Mouse (Mus musculus): ENCODE measurements around the gene Mlxipl. TPM values are rescaled to one million over a fixed set of nuclear protein-coding genes. Genes with fewer than 3 reads are reported as not detected.

Gene Mlxipl
- polyA plus RNA-seq, 1 experiment from 2014 or later = 18.7 TPM

DNA sequence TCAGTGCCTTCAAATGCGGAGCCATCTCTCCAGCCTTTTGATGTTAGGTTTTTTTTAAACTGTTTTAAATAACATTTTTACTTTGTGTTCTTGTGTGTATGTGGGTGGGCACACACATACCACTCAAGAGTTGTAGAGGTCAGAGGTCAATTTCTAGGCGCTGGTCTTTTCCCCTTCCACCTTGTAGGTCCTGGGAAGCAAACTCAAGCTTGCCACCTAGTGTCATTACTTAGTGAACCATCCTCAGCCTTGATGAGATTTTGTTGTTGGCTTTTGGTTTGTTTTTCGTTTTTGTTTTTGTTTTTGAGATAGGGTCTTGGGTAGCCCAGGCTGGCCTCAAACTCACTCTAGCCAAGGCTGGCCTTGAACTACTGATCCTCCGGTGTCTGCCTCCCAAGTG is 14.0 kb upstream of the Mlxipl start:
- ATAC-seq (replicated peaks; ENCODE audit: low FRiP score) = no peak

DNA sequence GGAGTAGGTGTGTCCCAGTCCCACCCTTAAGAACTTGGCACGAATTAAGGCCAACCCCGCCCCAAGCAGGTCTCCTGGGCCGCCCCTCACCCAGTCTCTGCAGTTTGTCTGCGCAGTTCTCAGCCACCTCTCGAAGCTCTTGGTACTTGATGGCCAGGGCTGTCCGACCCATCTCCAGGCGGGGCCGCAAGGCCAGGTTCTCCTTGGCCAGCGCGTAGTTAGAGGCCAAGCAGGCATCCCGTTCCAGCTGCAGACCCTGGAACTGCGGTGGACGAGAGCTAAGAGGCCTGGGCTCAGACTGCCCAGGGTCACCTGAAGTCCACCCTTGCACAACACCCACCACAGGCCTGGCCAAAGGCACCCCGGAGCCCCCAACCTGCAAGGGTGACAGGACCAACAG is 13.3 kb upstream of the Mlxipl start:
- Histone ChIP-seq H3K27ac (ENCODE audit: low read depth, low read length) (no peak overlapping the region), H3K9ac (ENCODE audit: low read depth, low read length) (no peak overlapping the region), H3K4me3 (ENCODE audit: low read depth, low read length) (0 out of 2 replicates have a peak overlapping the region, but pooled peaks have one; percentile 5), H3K27me3 (replicated peaks; ENCODE audit: control insufficient read depth, insufficient read depth, low read length) (peaks cover 7% of the 10 kb centered on the region; the same call in 1 of the 2 replicates), H3K4me1 (replicated peaks; ENCODE audit: control insufficient read depth, insufficient read depth, low read length) (peaks cover 16% of the 10 kb centered on the region), H3K4me2 (no peak overlapping the region), H3K36me3 (ENCODE audit: control insufficient read depth, insufficient read depth, low read length) (no peaks in the 10 kb centered on the region), H3K9me3 (ENCODE audit: control insufficient read depth, low read length) (no peaks in the 10 kb centered on the region)
- WGBS = 86% methylated on average over 14 of the region's 14 CpGs
- DNase-seq (ENCODE audit: low spot score) = no peak
- no peak for ATAC-seq (replicated peaks; ENCODE audit: low FRiP score)

More for the DNA sequence above, 14.0 kb upstream of the Mlxipl start:
- peaks cover 16% of the 10 kb centered on the region for H3K4me1 ChIP-seq (replicated peaks; ENCODE audit: control insufficient read depth, insufficient read depth, low read length)
- no peak overlapping the region for H3K27ac ChIP-seq (ENCODE audit: low read depth, low read length)
- H3K9me3 ChIP-seq (ENCODE audit: control insufficient read depth, low read length) = no peaks in the 10 kb centered on the region
- H3K27me3 ChIP-seq (replicated peaks; ENCODE audit: control insufficient read depth, insufficient read depth, low read length) = peaks cover 5% of the 10 kb centered on the region; the same call in 1 of the 2 replicates
- no peak overlapping the region for H3K4me2 ChIP-seq
- no peaks in the 10 kb centered on the region for H3K36me3 ChIP-seq (ENCODE audit: control insufficient read depth, insufficient read depth, low read length)
- H3K4me3 ChIP-seq (ENCODE audit: low read depth, low read length) = no peak overlapping the region
- no peak for DNase-seq (ENCODE audit: low spot score)
- no peak overlapping the region for H3K9ac ChIP-seq (ENCODE audit: low read depth, low read length)
- 55% methylated on average over 4 of the region's 4 CpGs for WGBS

GRCm38 (mm10) chr5:135076931-135077505 is 12.7 kb upstream of the Mlxipl start:
- Histone ChIP-seq H3K4me1 (replicated peaks; ENCODE audit: control insufficient read depth, insufficient read depth, low read length) (peaks cover 16% of the 10 kb centered on the region), H3K9me3 (ENCODE audit: control insufficient read depth, low read length) (no peaks in the 10 kb centered on the region), H3K27me3 (replicated peaks; ENCODE audit: control insufficient read depth, insufficient read depth, low read length) (peaks cover 7% of the 10 kb centered on the region; the same call in 1 of the 2 replicates), H3K27ac (ENCODE audit: low read depth, low read length) (no peak overlapping the region), H3K4me2 (peak overlapping the region; percentile 86), H3K4me3 (ENCODE audit: low read depth, low read length) (peak overlapping the region; percentile 63), H3K36me3 (ENCODE audit: control insufficient read depth, insufficient read depth, low read length) (no peaks in the 10 kb centered on the region), H3K9ac (ENCODE audit: low read depth, low read length) (no peak overlapping the region; the same call in 1 of the 2 replicates)
- ATAC-seq (replicated peaks; ENCODE audit: low FRiP score) (no peak), DNase-seq (ENCODE audit: low spot score) (no peak)
- WGBS = 51% methylated on average over 14 of the region's 14 CpGs

DNA sequence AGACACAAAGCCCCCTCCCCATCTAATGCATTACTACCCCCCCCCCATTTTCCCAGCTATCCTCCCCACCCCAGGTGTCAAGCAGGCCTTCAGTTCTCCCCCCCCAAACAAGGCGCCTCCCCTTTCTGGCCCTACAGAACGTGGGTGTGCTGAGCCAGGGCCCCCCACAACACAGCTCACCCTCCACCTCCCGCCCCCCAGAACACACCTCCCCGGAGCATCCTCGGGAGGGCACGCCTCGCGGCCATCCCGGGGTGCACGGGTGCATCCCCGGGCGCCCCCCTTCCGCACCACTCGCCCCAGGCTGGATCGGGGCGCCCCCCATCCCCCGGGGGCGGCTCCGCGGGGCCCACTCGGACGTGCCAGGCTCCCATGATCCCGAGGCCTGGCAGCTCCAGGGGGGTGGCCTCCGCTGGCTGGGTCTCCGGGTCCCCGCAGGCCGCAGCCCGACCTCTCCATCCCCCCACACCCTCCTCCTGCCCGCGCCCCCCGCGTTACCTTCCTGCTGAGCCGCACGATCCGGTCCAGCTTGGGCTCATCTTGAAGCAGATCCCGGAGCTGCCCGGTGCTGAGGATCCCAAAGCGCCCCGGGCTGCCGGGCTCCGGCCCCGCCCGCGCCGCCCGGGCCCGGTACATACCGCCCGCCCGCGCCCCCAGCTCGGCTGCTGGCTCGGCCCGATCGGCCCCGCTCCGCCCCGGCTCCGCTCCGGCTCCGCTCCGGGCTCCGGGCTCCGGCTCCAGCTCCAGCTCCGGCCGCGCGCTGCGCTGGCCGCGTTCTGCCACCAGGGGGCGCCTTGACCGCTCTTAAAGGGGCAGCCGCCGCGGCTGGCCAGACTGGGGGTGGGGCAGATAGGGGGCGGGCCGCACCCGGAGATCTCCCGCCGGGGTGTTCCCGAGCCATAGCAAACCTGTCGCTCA is 11.9 kb upstream of the Mlxipl start, which contains the start of gene Vps37d:
Gene Vps37d (minus strand): TSS at position 703 of the 918 bp plus-strand sequence.
- no peaks in the 10 kb centered on the region for H3K36me3 ChIP-seq (ENCODE audit: control insufficient read depth, insufficient read depth, low read length)
- DNase-seq (ENCODE audit: low spot score) (peak; percentile 91), ATAC-seq (replicated peaks; ENCODE audit: low FRiP score) (peak; percentile 83)
- peak within 1 kb of the TSS; percentile 86 for H3K4me2 ChIP-seq
- peaks cover 7% of the 10 kb centered on the region; the same call in 1 of the 2 replicates for H3K27me3 ChIP-seq (replicated peaks; ENCODE audit: control insufficient read depth, insufficient read depth, low read length)
- peak within 1 kb of the TSS; percentile 63 for H3K4me3 ChIP-seq (ENCODE audit: low read depth, low read length)
- peak within 1 kb of the TSS; percentile 61 for H3K9ac ChIP-seq (ENCODE audit: low read depth, low read length)
- H3K27ac ChIP-seq (ENCODE audit: low read depth, low read length) = no peak within 1 kb of the TSS
- H3K4me1 ChIP-seq (replicated peaks; ENCODE audit: control insufficient read depth, insufficient read depth, low read length) = peaks cover 16% of the 10 kb centered on the region
- no peaks in the 10 kb centered on the region for H3K9me3 ChIP-seq (ENCODE audit: control insufficient read depth, low read length)
- WGBS = under 1% methylated on average over 56 of the region's 83 CpGs

DNA sequence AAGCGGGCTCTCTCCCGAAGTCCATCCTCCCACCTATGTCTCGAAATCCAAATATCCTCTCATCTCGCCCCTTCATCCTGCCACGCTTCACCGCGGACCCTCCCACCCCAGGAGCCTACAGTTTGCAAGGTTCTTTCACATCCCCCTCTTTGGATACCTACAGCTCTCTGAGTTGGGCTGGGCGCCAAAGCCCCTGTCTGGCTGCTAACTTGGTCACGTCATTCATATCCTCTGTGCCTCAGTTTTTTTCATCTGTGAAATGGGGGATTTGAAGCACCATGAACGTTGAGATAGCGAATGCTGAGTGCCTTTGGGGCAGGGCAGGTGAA is 11.2 kb upstream of the Mlxipl start:
- Histone ChIP-seq H3K4me3 (ENCODE audit: low read depth, low read length) (peak overlapping the region; percentile 63), H3K27ac (ENCODE audit: low read depth, low read length) (no peak overlapping the region), H3K36me3 (ENCODE audit: control insufficient read depth, insufficient read depth, low read length) (no peaks in the 10 kb centered on the region), H3K4me1 (replicated peaks; ENCODE audit: control insufficient read depth, insufficient read depth, low read length) (peaks cover 11% of the 10 kb centered on the region; the same call in 1 of the 2 replicates), H3K27me3 (replicated peaks; ENCODE audit: control insufficient read depth, insufficient read depth, low read length) (peaks cover 7% of the 10 kb centered on the region), H3K4me2 (peak overlapping the region; percentile 86), H3K9me3 (ENCODE audit: control insufficient read depth, low read length) (no peaks in the 10 kb centered on the region), H3K9ac (ENCODE audit: low read depth, low read length) (peak overlapping the region; percentile 7; the same call in 1 of the 2 replicates)
- 2% methylated on average over 11 of the region's 11 CpGs for WGBS
- ATAC-seq (replicated peaks; ENCODE audit: low FRiP score) = peak; percentile 37
- no peak for DNase-seq (ENCODE audit: low spot score)

DNA sequence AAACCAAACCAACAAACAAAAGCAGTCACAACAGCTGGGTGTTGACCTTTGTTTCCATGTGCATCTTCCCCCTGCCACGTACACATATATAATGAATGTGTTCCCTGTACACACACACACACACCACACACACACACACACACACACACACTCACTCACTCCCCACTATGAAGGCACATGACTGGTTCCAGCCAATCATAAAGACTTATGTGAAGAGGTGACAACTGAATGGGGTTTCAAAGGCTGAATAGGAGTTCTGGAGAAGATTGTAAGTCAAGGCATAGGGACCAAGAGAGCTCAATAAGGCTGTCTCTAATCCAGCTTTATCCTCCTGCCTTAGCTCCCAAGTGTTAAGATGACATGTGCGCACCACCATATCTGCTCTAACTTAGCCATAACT is 10.1 kb upstream of the Mlxipl start:
- peaks cover 7% of the 10 kb centered on the region for H3K27me3 ChIP-seq (replicated peaks; ENCODE audit: control insufficient read depth, insufficient read depth, low read length)
- DNase-seq (ENCODE audit: low spot score) = no peak
- H3K4me3 ChIP-seq (ENCODE audit: low read depth, low read length) = no peak overlapping the region
- no peaks in the 10 kb centered on the region for H3K9me3 ChIP-seq (ENCODE audit: control insufficient read depth, low read length)
- H3K36me3 ChIP-seq (ENCODE audit: control insufficient read depth, insufficient read depth, low read length) = no peaks in the 10 kb centered on the region
- H3K4me2 ChIP-seq = no peak overlapping the region
- 90% methylated on average over 2 of the region's 2 CpGs for WGBS
- H3K4me1 ChIP-seq (replicated peaks; ENCODE audit: control insufficient read depth, insufficient read depth, low read length) = peaks cover 9% of the 10 kb centered on the region; the same call in 1 of the 2 replicates
- no peak for ATAC-seq (replicated peaks; ENCODE audit: low FRiP score)
- H3K27ac ChIP-seq (ENCODE audit: low read depth, low read length) = no peak overlapping the region
- H3K9ac ChIP-seq (ENCODE audit: low read depth, low read length) = no peak overlapping the region

- Histone ChIP-seq H3K9me3 (ENCODE audit: control insufficient read depth, low read length) (no peaks in the 10 kb centered on the region), H3K36me3 (ENCODE audit: control insufficient read depth, insufficient read depth, low read length) (no peaks in the 10 kb centered on the region), H3K4me1 (replicated peaks; ENCODE audit: control insufficient read depth, insufficient read depth, low read length) (peaks cover 9% of the 10 kb centered on the region; the same call in 1 of the 2 replicates), H3K9ac (ENCODE audit: low read depth, low read length) (no peak overlapping the region), H3K27me3 (replicated peaks; ENCODE audit: control insufficient read depth, insufficient read depth, low read length) (peaks cover 7% of the 10 kb centered on the region), H3K4me3 (ENCODE audit: low read depth, low read length) (no peak overlapping the region), H3K27ac (ENCODE audit: low read depth, low read length) (no peak overlapping the region), H3K4me2 (no peak overlapping the region)
- WGBS = 79% methylated on average over 5 of the region's 5 CpGs
- DNase-seq (ENCODE audit: low spot score) (no peak), ATAC-seq (replicated peaks; ENCODE audit: low FRiP score) (no peak)
Observed at GRCm38 (mm10) chr5:135080539-135080938, 9.2 kb upstream of the Mlxipl start.

DNA sequence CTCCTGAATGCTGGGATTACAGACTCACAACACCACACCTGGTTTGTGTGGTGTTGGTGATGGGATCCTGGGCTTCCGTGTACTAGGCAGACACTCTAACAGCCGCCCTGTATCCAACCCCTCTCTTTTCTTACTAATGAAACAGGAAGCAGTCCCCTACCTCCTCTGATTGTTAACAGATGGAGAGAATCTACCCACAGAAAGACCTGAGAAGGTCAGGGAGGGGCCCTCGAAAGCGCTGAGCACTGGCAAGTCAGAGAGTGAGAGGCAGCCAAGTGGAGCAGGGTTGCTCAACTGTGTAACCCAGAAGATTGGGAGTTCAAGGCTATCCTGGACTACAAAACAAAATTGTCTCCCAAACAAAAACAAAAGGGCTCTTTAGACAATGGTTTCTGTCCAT is 2.8 kb upstream of the Mlxipl start:
- DNase-seq (ENCODE audit: low spot score) (no peak), ATAC-seq (replicated peaks; ENCODE audit: low FRiP score) (no peak)
- Histone ChIP-seq H3K27me3 (replicated peaks; ENCODE audit: control insufficient read depth, insufficient read depth, low read length) (peaks cover 43% of the 10 kb centered on the region), H3K9ac (ENCODE audit: low read depth, low read length) (no peak overlapping the region), H3K4me1 (replicated peaks; ENCODE audit: control insufficient read depth, insufficient read depth, low read length) (no peaks in the 10 kb centered on the region), H3K9me3 (ENCODE audit: control insufficient read depth, low read length) (no peaks in the 10 kb centered on the region), H3K27ac (ENCODE audit: low read depth, low read length) (no peak overlapping the region), H3K4me3 (ENCODE audit: low read depth, low read length) (no peak overlapping the region), H3K36me3 (ENCODE audit: control insufficient read depth, insufficient read depth, low read length) (no peaks in the 10 kb centered on the region), H3K4me2 (no peak overlapping the region)
- 53% methylated on average over 4 of the region's 4 CpGs for WGBS
